In genomic region chr2:46368882-46369281, GRCm38 (mm10) we compare ENCODE assay signal across 16 mouse cellular contexts.
"Had no signal": no experiment of that assay in that cellular context is flagged by ENCODE, and none has a peak within 500 bp of the region (broad histone marks: within the 10 kb centered on the region; RNA-seq: fewer than 3 reads in every experiment).

No protein-coding gene starts in this region.

- H3K4me3 ChIP-seq: neural tube, embryonic 13.5 days; neural tube, embryonic 15.5 days; stomach, embryonic 15.5 days had no signal

- DNase-seq: retina, postnatal 1 day; right cerebral cortex, adult 18-20 months; right cerebral cortex, postnatal 14 days; right cerebral cortex, postnatal 25 days; right cerebral cortex, postnatal 4 days; spleen, adult 18-20 months; thymus, adult 18-20 months; thymus, adult 2 months; thymus, postnatal 14 days; thymus, postnatal 25 days; thymus, postnatal 36 days; thymus, postnatal 4 days had no signal

- H3K9me3 ChIP-seq: neural tube, embryonic 13.5 days; neural tube, embryonic 15.5 days; stomach, embryonic 15.5 days had no signal

- H3K4me2 ChIP-seq: neural tube, embryonic 13.5 days; neural tube, embryonic 15.5 days; stomach, embryonic 15.5 days had no signal

- H3K27me3 ChIP-seq: neural tube, embryonic 13.5 days; neural tube, embryonic 15.5 days; stomach, embryonic 15.5 days had no signal

- H3K9ac ChIP-seq: neural tube, embryonic 13.5 days; neural tube, embryonic 15.5 days; stomach, embryonic 15.5 days had no signal

- H3K4me1 ChIP-seq: neural tube, embryonic 13.5 days; neural tube, embryonic 15.5 days; stomach, embryonic 15.5 days had no signal

- H3K27ac ChIP-seq: neural tube, embryonic 13.5 days; neural tube, embryonic 15.5 days; stomach, embryonic 15.5 days; stomach, postnatal 0 days had no signal

- H3K36me3 ChIP-seq: neural tube, embryonic 13.5 days; neural tube, embryonic 15.5 days; stomach, embryonic 15.5 days had no signal
